Mouse (Mus musculus): ENCODE data around the gene Plekhh1. TPM values are rescaled to one million over a fixed set of nuclear protein-coding genes. Genes with fewer than 3 reads are reported as not detected.

Gene Plekhh1
- polyA plus RNA-seq (2015; fragmentation: Nextera tagmentation; extraction: Ambion mirVana), result 2.0 and 2.7 TPM in 2 replicates

DNA sequence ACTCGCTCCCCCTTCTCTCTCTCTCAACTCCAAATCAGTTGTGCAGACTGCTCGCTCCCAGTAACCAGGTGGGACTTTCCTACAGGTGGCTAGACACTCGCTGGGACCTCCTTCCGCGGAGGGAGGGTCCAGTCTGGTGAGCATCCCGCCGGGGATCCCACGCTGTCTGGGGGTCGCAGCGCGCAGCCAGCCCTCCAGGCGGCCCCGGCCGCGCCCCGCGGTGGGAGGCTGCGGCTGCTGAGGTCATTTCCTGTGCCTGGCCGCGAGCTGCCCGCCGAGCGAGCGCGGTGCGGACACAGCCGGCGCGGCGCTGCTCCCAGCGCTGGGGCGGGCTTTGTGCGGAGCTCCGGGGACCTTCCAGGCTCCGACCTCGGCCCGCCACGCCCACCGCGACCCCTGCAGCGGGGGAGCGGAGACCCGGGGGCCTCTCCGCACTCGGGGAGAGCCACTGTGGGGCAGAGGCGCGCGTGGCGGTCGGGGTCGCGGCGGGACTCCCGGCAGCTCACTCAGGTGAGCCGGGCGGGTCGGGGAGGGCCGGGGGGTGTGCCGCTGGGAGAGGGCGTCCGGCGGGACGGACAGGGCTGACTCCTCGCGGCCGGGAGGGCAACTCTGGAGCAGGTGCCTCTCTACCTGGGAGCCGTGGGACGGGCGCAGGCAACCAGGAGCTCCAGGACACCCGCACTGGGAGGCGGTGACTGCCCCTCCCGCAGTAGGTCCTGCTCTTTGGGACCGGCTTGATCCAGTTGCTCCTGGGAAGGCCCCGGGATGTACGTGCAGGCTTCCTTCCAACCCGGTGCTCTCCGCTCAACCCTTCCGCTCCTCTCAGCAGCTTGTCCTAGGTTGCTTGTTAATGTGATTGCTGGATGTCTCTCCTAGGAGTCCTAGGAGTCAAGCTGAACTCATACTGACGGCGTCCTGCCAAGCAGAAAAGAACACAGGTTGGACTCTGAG is at the start of gene Plekhh1:
Gene Plekhh1 (plus strand): TSS at position 253 of the 951 bp plus-strand sequence.
- Histone ChIP-seq H3K4me2 (peak within 1 kb of the TSS; percentile 98), H3K9me3 (replicated peaks) (no peaks in the 10 kb centered on the region), H3K4me3 (replicated peaks) (peak within 1 kb of the TSS; percentile 61), H3K27ac (replicated peaks) (peak within 1 kb of the TSS; percentile 54), H3K36me3 (no peaks in the 10 kb centered on the region), H3K27me3 (replicated peaks) (no peaks in the 10 kb centered on the region), H3K9ac (replicated peaks) (peak within 1 kb of the TSS; percentile 73), H3K4me1 (peaks cover 14% of the 10 kb centered on the region; the same call in 1 of the 2 replicates)
- under 1% methylated on average over 54 of the region's 80 CpGs for WGBS
- peak; percentile 91 for ATAC-seq (ENCODE audit: low FRiP score)

DNA sequence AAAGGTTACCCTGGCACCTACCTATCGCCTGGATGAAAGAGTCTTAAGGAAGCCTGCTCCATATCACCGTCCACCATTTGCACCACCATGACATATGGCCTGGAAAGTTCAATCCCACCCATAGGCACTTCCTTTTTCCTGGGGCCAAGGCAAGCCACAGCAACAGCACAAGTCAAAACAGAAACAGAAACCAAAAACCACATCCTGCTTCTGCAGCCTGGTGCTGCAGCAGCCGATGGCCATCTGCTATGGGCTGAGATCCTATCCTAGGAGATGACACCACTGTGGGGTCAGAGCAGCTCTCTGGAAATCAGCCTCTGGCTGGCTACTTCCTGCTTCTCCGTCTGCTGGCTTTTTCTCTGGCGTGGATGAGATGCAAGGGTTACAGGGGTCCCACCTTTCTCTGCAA is 48.3 kb upstream of the Plekhh1 start:
- Histone ChIP-seq H3K36me3 (peaks cover 8% of the 10 kb centered on the region), H3K9me3 (replicated peaks) (no peaks in the 10 kb centered on the region), H3K4me2 (no peak overlapping the region), H3K9ac (replicated peaks) (no peak overlapping the region), H3K4me1 (peaks cover 14% of the 10 kb centered on the region), H3K27me3 (replicated peaks) (no peaks in the 10 kb centered on the region), H3K27ac (replicated peaks) (no peak overlapping the region), H3K4me3 (replicated peaks) (no peak overlapping the region)
- 81% methylated on average over 5 of the region's 5 CpGs for WGBS
- no peak for ATAC-seq (ENCODE audit: low FRiP score)

DNA sequence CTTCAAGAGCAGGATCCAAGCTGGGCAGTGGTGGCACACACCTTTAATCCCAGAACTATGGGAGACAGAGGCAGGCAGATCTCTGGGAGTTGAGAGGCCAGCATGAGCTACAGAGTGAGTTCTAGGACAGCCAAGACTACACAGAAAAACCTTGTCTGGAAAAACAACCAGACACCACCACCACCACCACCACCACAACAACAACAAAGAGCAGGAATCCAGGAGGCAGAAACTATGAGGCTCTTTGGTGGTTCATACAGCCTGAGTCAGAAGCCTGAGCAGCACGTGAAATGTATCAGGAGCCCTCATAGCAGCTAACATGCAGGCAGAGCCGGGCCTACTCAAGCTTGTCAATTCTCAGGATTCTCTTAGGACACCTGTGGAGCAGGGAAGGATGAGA is 47.8 kb upstream of the Plekhh1 start:
- H3K27ac ChIP-seq (replicated peaks), result no peak overlapping the region
- peaks cover 8% of the 10 kb centered on the region for H3K36me3 ChIP-seq
- ATAC-seq (ENCODE audit: low FRiP score), result no peak
- H3K4me2 ChIP-seq, result no peak overlapping the region
- WGBS, result 77% methylated on average over 2 of the region's 2 CpGs
- no peak overlapping the region for H3K4me3 ChIP-seq (replicated peaks)
- peaks cover 14% of the 10 kb centered on the region for H3K4me1 ChIP-seq
- H3K9ac ChIP-seq (replicated peaks), result no peak overlapping the region
- H3K27me3 ChIP-seq (replicated peaks), result no peaks in the 10 kb centered on the region
- H3K9me3 ChIP-seq (replicated peaks), result no peaks in the 10 kb centered on the region

DNA sequence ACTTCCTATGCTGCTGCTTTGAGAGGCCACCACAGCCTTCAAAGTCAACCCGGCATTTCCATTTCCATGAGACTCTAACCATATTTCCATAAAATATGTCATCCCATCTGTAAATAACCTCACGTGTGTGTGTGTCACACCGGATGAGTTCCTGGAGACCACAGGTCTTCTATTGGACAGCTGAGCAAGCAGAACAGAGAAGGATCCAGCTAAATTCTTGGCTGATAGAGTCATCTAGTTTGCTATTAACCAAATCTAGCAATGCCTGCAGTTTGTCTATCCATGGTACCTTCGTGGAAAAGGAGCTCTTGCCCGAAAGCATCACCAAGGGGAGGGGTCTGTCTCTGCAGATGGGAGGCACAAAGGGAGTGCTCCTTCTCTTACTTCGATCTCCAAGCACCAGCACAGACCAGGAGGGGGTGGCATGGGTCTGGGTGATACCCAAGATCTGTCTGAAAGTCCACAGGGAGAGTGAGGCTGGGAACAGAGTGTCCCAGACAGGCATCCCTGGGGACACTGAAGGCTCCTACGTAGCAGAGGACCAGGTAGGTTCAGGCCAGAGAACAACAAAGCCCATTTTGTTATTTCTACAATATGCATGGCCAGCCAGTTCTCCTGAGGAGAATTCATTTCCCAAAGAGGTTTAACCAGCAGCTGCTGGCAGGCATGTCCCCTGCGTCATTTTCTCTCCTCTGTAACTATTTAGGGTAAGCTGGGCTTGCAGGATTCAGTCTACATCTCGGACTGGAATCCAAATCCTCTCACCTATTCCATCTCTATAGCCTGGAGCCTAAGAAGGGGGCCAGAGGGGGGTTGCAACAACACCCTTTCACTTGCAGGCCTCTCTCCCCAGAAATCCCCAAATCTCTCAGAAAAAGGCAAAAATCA is 46.8 kb upstream of the Plekhh1 start:
- 73% methylated on average over 9 of the region's 9 CpGs for WGBS
- no peak overlapping the region for H3K4me3 ChIP-seq (replicated peaks)
- H3K36me3 ChIP-seq, result peaks cover 5% of the 10 kb centered on the region
- H3K4me2 ChIP-seq, result no peak overlapping the region
- no peak for ATAC-seq (ENCODE audit: low FRiP score)
- peaks cover 14% of the 10 kb centered on the region for H3K4me1 ChIP-seq
- H3K27ac ChIP-seq (replicated peaks), result no peak overlapping the region
- H3K9ac ChIP-seq (replicated peaks), result no peak overlapping the region
- no peaks in the 10 kb centered on the region for H3K9me3 ChIP-seq (replicated peaks)
- no peaks in the 10 kb centered on the region for H3K27me3 ChIP-seq (replicated peaks)

DNA sequence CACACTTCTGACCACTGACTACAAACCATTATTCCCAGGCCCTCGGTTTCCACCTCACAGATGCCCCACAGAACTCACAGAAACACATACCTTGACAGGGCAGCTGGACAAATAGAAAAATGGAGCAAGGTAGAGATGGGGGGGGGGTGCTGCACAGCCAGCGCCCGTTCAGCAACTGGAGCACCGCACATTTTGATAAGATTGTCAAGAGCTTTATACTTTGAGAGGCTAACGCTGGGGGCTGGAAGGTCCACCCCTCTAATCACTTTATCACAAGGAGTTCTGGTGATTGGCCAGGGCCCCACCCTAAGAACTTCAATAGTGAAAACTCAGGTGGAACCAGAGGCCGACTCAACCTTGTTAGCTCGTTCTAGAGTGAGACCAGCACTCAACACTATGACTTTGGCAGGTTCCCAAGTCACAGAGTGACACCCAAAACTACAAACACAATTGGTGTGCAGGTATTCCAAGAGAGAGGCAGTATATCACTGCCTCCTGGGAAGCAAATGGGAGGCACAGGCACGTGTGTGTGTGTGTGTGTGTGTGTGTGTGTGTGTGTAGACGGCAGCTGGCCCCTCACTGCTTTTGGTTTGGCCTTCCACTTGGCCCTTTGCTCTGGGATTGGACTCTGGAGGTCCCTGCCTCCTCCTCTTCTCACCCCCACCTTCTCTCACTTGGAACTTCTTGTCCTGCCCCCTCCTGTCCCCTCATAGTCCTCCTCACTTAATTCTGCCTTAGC is 45.5 kb upstream of the Plekhh1 start:
- no peak overlapping the region for H3K4me2 ChIP-seq
- WGBS, result 70% methylated on average over 9 of the region's 9 CpGs
- H3K27ac ChIP-seq (replicated peaks), result no peak overlapping the region
- H3K27me3 ChIP-seq (replicated peaks), result no peaks in the 10 kb centered on the region
- no peaks in the 10 kb centered on the region for H3K36me3 ChIP-seq
- H3K9me3 ChIP-seq (replicated peaks), result no peaks in the 10 kb centered on the region
- peaks cover 27% of the 10 kb centered on the region for H3K4me1 ChIP-seq
- ATAC-seq (ENCODE audit: low FRiP score), result 0 out of 2 replicates have a peak, but pooled peaks have one; percentile 5
- H3K9ac ChIP-seq (replicated peaks), result no peak overlapping the region
- H3K4me3 ChIP-seq (replicated peaks), result no peak overlapping the region

DNA sequence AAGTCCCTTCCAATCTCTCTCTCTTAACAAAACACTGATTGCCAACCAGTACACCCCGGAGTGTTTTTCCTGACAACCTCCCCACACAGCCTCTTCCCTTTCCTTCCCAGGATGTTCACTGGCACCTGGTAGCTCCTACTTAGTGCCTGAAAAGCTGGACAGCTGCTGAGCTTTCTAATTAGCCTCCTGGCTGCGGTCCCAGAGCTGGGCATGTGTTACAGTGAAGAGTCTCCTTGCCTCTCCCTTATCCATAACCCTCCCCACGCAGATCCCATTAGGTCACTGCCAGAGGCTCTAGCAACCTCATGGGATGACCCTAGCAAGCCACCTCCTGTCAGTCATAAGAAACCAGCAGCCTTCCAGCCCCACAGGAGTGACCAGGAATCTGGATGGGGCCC is 44.9 kb upstream of the Plekhh1 start:
- no peak overlapping the region for H3K27ac ChIP-seq (replicated peaks)
- no peak overlapping the region for H3K4me2 ChIP-seq
- no peaks in the 10 kb centered on the region for H3K9me3 ChIP-seq (replicated peaks)
- H3K27me3 ChIP-seq (replicated peaks), result no peaks in the 10 kb centered on the region
- 42% methylated on average over 3 of the region's 3 CpGs for WGBS
- H3K4me3 ChIP-seq (replicated peaks), result no peak overlapping the region
- no peaks in the 10 kb centered on the region for H3K36me3 ChIP-seq
- peak; percentile 25; the same call in 1 of the 2 replicates for ATAC-seq (ENCODE audit: low FRiP score)
- no peak overlapping the region for H3K9ac ChIP-seq (replicated peaks)
- peaks cover 28% of the 10 kb centered on the region for H3K4me1 ChIP-seq

DNA sequence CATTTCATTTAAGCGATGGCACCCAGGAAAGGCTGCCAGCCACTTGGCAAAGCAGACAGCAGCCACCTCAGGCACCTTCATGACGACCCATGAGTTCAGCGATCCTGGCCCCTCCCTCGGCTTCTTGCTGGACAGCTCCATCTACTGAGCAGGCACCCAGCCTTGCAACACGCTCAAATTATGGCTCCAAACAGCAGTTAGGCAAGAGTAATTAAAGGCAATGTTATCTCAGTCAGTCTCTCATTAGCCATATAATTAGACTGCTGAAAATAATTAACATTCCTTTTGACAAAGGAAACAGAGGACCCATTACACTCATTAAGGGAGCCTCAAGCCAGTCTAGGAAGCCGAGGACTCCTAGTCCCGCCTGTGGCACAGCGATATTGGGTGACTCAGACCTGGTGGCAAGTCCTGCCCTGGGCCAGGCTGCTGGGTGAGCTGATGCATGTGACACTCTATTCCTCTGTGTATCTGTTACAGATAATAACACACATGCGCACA is 41.3 kb upstream of the Plekhh1 start:
- Histone ChIP-seq H3K4me3 (replicated peaks) (no peak overlapping the region), H3K4me1 (peaks cover 28% of the 10 kb centered on the region)
- ATAC-seq (ENCODE audit: low FRiP score), result peak; percentile 80

DNA sequence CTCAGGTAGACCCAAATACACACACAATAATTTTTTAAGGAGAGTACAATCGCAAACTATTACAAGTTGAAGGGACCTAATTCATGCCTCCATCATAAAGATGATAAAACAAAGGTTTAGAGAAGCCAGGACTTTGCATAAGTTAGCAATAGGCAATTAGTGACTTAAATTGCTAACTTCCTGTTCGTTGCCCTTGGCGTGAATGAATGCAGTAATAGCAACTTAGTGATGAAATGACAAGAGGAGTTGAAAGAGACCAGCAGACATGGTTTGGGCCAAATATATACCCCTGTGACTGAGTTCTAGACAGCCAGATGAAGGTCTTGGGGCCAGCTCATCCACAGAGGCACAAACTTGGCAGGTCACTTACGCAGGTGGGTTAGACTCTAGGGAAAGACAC is 32.7 kb upstream of the Plekhh1 start:
- no peak overlapping the region for H3K9ac ChIP-seq (replicated peaks)
- WGBS, result 76% methylated on average over 4 of the region's 4 CpGs
- no peak overlapping the region for H3K4me2 ChIP-seq
- H3K9me3 ChIP-seq (replicated peaks), result no peaks in the 10 kb centered on the region
- no peaks in the 10 kb centered on the region for H3K27me3 ChIP-seq (replicated peaks)
- 0 out of 2 replicates have a peak, but pooled peaks cover 4% of the 10 kb centered on the region for H3K36me3 ChIP-seq
- H3K27ac ChIP-seq (replicated peaks), result no peak overlapping the region
- H3K4me1 ChIP-seq, result no peaks in the 10 kb centered on the region
- no peak for ATAC-seq (ENCODE audit: low FRiP score)
- no peak overlapping the region for H3K4me3 ChIP-seq (replicated peaks)

More for the DNA sequence above, 41.3 kb upstream of the Plekhh1 start:
- Histone ChIP-seq H3K27ac (replicated peaks) (peak overlapping the region; percentile 61), H3K4me2 (no peak overlapping the region), H3K27me3 (replicated peaks) (no peaks in the 10 kb centered on the region), H3K9ac (replicated peaks) (no peak overlapping the region), H3K9me3 (replicated peaks) (no peaks in the 10 kb centered on the region), H3K36me3 (no peaks in the 10 kb centered on the region)
- WGBS, result 28% methylated on average over 9 of the region's 9 CpGs

DNA sequence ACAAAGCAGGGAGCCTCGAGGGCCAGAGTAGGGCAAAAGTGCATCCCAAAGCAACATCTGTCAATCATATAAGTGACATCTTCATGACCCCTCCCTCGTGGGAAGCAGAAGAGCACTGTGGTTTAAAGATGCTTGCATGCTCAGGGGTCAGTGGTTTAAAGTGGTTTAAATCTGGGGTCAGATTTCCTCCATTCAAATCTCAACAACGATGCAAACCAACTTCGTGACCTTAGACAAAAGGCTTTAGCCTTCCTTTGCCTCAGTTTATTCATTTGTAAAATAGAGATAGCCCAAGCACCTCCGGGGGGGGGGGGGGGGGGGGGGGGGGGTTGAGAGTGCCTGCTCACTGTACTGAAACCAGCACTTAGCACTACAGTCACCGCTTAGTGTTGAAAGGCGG is 32.3 kb upstream of the Plekhh1 start:
- Histone ChIP-seq H3K4me1 (no peaks in the 10 kb centered on the region), H3K4me2 (no peak overlapping the region), H3K27me3 (replicated peaks) (no peaks in the 10 kb centered on the region), H3K9ac (replicated peaks) (no peak overlapping the region), H3K4me3 (replicated peaks) (no peak overlapping the region), H3K36me3 (0 out of 2 replicates have a peak, but pooled peaks cover 4% of the 10 kb centered on the region), H3K9me3 (replicated peaks) (no peaks in the 10 kb centered on the region), H3K27ac (replicated peaks) (no peak overlapping the region)
- no peak for ATAC-seq (ENCODE audit: low FRiP score)
- WGBS, result 12% methylated on average over 6 of the region's 7 CpGs

DNA sequence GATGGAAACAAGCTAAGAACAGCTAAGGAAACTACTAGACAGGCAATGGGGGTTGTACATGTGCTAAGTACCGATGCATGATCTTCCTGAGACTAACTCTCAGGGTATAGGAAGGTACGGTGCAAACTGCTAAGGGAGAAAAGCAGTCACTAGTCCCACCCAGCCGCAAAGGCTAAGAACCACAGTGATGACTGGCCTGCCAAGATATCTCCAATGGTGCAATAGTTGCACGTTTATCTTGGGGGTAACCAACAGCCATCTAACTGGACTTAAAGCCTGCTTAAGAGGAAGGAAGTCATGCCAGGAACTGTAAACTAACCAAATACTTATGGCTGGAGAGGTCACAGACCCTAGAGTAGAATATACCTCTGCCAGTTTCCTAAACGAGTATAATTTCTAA is 26.6 kb upstream of the Plekhh1 start:
- Histone ChIP-seq H3K9me3 (replicated peaks) (no peaks in the 10 kb centered on the region), H3K4me1 (peaks cover 22% of the 10 kb centered on the region), H3K27me3 (replicated peaks) (no peaks in the 10 kb centered on the region), H3K4me2 (no peak overlapping the region), H3K27ac (replicated peaks) (no peak overlapping the region), H3K4me3 (replicated peaks) (no peak overlapping the region), H3K9ac (replicated peaks) (no peak overlapping the region), H3K36me3 (0 out of 2 replicates have a peak, but pooled peaks cover 4% of the 10 kb centered on the region)
- ATAC-seq (ENCODE audit: low FRiP score), result no peak
- WGBS, result 92% methylated on average over 5 of the region's 5 CpGs

DNA sequence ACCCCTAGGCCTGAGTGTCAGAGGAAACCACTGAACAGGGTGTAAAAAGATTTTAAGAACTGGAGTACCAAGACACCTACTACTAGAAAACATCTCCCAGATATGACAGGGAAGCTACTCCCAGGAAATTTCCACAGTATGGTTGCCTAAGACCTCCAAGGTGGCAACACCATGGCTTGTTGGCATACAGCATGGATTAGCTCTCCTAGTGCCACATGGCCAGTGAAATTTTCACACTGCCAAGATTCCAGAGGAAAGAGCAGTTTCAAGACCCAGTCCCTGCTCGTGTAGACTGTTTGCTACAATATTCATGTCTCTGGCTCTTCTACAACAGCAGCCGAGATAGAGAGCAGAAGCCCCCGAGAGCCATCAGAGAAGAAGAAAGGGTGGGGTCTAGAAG is 26.0 kb upstream of the Plekhh1 start:
- H3K4me1 ChIP-seq, result peaks cover 27% of the 10 kb centered on the region
- H3K9ac ChIP-seq (replicated peaks), result no peak overlapping the region
- no peaks in the 10 kb centered on the region for H3K27me3 ChIP-seq (replicated peaks)
- H3K27ac ChIP-seq (replicated peaks), result no peak overlapping the region
- no peak overlapping the region for H3K4me2 ChIP-seq
- H3K36me3 ChIP-seq, result 0 out of 2 replicates have a peak, but pooled peaks cover 4% of the 10 kb centered on the region
- ATAC-seq (ENCODE audit: low FRiP score), result no peak
- WGBS, result 88% methylated on average over 3 of the region's 3 CpGs
- no peak overlapping the region for H3K4me3 ChIP-seq (replicated peaks)
- no peaks in the 10 kb centered on the region for H3K9me3 ChIP-seq (replicated peaks)
